Mouse (Mus musculus) mouse trophoblast stem cell (cell line): ENCODE measurements around the gene Gorasp1.

Experiments used
- in situ Hi-C, 2 experiments: fragments of 300-500 bp; cut with MseI, MboI; formaldehyde crosslinking; loops; 2 replicates in 1 of 2; 3 replicates in 1 of 2; pipeline ENCODE4 v1.15.1; 2025

The Gorasp1 gene

DNA sequence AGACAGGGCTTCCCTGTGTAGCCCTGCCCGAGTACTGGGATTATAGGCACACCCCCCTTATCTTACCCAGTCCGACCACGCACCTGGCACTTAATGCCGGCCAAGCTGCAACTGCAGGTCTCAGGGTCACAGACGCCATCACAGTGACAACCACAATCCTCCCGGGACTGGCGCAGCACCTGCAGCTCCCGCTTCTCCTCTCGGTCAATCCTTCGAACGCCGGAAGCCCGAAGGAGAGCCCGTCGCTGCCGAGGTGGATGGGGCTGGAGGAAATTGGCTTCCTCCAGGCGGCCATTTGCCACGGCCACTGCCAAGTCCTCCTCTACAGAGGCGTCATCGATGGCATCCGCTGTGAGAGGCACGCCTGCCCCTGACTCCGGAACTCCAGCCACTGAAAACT, 35.9 kb upstream of the Gorasp1 start:
- in situ Hi-C loops, result loop anchor here in 1 of 2 experiments (5.0 kb wide), 1 partner anchor 39 kb away; no protein-coding TSS in a partner anchor

DNA sequence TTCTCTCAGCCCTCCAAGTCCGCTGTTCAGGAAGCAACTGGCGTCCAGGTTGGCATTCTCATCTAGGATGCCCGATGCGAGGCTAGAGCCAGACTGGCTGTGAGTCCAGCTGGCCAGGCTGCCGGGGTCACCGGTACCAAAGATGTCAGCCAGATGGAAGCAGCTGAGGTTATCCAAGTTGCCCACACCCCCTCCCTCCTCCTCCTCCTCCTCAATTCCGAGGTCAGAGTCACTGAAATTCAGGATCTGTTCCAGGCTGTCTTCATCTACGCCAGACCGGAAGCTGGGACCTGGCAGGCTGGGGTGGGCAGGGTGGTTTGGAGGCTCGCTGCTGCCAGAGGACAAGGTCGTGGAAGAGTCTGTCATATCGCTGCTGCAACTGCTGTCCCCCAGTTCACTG, 35.2 kb upstream of the Gorasp1 start:
- in situ Hi-C loops, result loop anchor here in 1 of 2 experiments (5.0 kb wide), 1 partner anchor 40 kb away; no protein-coding TSS in a partner anchor

DNA sequence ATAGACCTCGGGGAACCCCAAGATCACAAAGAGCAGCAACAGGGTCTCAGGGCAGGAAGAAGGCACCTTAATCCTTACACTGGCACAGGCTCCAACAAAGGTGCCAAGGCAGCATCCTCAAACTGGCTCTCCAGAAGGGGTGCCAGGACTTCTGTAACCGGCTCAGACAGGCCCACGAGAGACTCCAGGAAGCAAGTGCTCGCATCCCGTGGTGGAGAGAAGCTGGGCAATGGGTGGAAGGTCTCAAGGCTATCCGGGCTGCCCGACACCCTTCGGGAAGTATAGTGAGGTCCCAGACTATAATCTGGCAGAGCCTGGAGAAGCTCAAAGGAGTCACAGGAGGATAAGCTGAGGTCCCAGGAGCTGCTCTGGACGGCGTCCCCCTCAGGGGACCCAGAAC, 34.8 kb upstream of the Gorasp1 start:
- in situ Hi-C loops, result loop anchor here in 1 of 2 experiments (5.0 kb wide), 1 partner anchor 40 kb away; no protein-coding TSS in a partner anchor

DNA sequence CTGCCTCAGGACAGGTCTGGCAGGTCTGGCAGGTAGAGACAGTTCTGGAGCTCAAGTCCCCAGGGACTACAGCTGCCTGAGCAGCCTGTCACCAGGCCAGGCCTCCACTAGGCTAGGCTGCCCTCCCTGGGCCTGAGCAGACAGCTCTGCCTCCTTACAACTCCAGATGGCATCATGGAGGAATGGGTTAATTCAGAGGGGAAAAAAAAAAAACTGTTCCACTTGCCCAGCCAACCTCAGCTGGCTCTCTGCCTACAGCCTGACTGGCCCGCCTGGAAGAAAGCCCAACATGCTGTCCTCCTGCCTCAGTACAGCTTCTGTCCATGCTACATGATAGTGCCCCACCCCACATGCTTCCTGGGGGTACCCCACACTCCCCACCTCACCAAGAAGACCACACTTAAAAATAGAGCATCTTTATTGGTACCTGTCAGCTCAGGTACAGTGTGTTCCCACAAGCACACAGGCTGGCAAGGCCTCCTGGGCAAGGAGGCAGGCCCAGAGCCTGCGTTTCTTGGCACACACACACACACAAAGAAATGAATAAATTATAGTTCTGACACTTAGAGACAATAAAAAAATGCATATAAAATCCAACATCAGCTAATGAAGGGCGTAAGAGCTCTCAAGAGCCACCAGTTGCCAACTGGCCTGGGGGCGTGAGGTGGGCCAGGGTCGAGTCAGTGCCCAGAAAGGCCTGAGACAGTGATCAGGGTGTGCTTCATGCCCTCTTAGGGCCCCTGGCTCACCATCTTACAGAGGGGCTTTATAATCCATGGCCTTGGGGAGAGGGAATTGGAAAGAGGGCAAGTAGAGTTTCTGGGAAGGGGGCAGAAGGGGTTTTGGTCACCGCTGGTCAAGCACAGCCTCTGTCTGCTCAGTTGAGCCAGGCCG, 33.6 kb upstream of the Gorasp1 start:
- in situ Hi-C loops, result loop anchor here in 1 of 2 experiments (5.0 kb wide), 1 partner anchor 41 kb away; no protein-coding TSS in a partner anchor

DNA sequence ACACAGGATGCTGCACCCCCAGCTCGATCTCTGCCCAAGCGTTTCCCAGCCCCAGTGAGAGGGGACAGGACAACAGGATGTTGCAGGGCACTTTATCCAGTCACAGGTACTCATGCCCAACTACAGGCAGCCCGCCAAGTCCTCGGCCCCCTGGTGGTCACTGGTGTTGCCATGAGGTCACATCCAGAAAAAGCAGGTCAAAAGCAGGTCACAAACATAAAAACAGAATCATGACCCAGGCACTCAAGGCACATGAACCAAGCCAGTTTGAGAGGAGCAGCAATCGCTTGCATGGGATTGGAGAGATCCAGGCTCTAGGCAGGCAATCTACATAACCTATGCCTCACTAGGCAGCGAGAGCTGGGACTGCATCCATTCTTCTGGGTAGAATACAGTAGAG, 32.9 kb upstream of the Gorasp1 start:
- in situ Hi-C loops, result loop anchor here in 1 of 2 experiments (5.0 kb wide), 1 partner anchor 42 kb away; no protein-coding TSS in a partner anchor

DNA sequence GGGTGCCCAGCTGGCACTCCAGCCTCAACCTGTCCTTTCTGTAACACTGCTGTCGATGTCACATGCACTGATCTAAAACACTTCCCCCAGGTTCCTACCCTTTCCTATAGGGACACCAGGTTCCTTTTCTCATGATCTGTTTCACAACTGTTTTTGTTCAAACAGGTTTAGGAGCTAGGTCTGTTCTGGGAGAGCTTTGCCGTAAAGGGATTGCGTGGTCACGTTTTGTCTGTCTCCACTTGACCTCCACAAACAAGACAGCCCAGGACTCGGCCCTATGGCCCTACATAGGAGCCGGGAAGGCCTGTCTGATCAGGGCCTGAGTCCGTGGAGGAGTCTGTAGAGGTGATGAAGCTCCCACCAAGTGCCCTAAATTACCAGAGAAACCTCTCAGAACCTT, 32.4 kb upstream of the Gorasp1 start:
- in situ Hi-C loops, result loop anchor here in 1 of 2 experiments (5.0 kb wide), 1 partner anchor 42 kb away; no protein-coding TSS in a partner anchor

DNA sequence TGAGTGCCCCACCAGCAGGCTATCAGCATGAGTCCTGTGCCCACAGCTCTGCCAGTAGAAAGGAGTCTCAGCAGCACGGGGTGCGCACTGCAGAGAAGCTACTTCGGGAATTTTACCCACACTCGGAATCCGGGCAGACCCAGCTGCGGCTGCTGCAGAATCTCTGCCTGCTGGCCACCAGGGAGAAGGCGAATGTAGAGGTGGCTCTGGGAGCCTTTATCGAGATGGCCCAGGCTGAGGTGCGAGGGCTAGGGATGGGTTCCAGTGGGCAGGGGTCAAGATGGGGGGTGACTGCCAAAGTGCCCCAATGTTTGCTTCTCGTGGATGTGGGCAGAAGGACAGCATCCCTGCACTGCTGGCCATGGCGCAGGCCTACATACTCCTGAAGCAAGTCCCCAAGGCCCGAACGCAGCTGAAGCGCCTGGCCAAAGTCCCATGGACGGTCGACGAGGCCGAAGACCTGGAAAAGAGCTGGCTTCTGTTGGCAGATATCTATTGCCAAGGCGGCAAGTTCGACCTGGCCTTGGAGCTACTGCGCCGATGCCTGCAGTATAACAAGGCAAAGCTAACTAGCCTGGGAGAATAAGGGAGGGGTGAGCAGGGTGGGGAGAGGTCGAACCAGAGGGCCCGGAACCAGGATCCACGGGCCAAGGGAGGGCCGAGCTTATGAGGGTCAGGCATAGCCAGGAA, 29.0 kb upstream of the Gorasp1 start:
- in situ Hi-C loops, result no loop called here

DNA sequence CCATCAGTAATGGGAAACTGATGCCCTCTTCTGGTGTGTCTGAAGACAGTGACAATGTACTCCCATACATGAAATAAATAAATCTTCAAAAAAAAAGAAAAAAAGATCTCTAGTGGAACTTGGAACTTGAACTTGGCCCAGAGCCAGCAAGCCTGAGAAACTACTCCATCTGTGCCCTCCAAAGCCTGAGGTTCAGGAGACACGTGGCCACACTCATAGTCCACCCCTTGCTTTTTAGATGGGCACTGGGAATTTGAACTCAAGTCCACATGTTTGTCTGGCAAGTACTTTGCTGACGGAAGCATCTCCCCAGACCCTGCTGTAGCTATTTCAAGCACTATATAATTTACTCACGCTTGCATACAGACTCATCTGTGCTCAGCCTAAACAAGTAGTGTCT, 27.8 kb upstream of the Gorasp1 start:
- in situ Hi-C loops, result no loop called here

DNA sequence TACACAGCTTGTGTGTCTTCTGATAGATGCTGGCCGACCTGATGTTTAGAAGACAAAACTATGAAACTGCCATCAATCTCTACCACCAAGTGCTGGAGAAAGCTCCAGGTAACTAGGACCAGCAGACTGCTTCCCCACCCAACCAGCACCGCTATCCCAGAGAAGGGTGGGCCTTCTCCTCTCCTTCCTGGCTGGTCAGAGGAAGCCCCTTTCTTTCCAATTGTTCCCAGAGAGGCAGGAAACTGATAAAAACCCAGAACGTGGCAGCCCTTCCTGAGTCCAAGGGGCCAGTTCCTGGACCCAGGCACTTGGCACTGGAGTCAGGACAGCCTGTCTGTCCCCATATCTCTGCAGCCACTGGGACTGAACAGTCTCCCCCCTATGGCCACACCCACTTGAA, 26.8 kb upstream of the Gorasp1 start:
- in situ Hi-C loops, result no loop called here

DNA sequence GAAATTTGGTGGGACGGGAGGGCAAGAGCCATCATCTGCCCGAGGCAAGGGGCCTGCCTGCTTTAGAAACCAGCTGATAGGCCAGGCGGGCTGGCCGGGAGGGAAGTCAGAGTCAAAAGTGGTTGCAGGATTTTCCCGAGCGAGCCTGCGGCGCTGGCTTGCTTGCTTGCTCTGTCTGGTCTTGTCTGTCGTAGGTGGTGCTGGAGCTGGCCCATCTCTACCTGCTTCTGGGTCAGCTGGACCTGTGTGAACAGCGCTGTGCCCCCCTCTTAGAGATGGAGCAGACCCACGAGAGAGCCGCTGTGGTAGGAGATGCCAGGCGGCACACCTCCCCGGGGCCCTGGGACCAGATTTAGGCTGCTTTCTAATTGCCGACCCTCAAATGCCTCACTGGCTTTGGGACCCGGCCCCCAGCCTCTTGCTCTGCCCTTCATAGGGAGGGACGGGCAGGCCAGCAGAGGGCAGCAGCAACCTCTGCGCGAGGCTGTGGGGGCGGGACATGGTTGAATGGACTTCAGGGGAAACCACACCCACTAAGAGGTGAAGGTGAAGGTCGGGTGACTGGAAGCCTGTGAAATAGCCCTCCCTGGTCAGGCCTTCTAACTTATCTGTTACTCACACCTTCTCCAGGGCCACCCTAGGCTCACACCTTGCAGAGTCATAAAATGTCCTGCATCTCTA, 25.8 kb upstream of the Gorasp1 start:
- in situ Hi-C loops, result no loop called here

DNA sequence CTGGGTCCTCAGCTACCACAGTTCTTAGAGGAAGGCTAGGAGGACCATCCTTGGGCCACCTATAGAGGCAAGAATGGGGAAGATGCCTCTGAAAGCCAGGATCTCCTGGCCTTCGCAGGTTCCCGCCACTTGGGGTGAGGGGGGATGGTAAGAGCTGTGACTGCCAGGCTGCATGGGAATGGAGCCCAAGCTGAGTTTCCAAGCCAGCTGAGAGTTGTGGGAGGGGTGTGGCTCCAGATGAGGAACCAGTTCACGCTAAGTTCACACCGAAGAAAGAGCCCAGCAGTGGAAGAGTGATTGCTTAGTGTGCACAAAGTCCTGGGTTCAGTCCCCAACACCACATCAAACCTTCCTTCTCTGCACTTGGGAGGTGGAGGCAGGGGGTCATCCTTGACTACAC, 24.9 kb upstream of the Gorasp1 start:
- in situ Hi-C loops, result no loop called here

DNA sequence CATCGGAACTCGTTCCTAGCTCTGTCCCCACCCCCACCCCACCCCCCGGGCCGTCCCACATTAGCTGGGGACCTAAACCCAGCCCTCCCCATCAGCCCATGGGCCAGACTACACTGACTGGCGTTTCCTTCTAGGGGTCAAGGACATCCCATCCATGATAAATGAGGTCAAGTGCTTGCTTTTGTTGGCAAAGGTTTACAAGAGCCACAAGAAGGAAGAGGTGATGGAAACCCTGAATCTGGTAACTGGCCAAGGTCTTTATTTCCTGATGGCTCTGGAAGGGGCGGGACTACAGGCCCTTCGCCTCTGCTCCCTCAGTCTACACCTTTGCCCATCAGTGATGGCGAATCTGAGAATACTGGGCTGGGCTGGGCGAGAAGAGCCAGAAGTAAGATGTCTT, 21.5 kb upstream of the Gorasp1 start:
- in situ Hi-C loops, result loop anchor here in 1 of 2 experiments (10.0 kb wide), 1 partner anchor 116 kb away; no protein-coding TSS in a partner anchor

DNA sequence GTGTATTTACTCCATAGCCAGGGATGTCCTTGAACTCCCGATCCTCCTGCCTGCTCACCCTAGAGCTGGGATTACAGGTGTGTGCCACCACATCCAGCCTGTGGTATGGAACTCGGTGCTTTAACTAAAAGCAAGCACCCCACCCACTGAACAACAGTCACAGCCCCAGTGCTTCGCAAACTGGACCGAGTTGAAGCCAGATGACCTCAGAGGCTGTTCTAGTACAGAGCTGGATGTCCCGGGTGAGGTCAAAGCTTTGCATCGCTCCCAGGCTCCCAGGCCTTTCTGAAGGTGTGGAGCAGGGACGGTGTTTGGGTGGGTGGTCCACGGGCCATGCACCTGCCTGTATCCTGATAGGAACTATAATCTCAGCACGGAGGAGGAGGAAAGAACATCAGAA, 14.0 kb upstream of the Gorasp1 start:
- in situ Hi-C loops, result loop anchor here in 1 of 2 experiments (10.0 kb wide), 1 partner anchor 123 kb away; no protein-coding TSS in a partner anchor

DNA sequence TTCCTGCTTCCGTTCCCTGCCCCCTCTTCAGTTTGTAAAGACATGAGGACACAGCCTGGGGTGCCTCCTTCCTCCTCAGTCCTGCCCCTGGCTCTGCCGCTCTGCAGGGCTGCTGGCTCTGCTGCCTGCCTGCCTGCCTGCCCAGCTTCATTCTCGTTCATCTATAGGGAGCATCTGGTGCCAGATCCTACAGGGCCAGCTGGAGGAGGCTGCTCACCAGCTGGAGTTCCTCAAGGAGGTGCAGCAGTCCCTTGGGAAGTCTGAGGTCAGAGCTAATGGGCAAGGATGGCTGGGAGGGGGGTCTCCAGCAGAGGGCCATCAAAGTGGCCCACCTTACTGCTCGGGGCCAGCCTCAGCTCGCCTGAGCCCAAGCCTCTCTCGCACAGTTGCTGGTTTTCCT, 13.1 kb upstream of the Gorasp1 start:
- in situ Hi-C loops, result loop anchor here in 1 of 2 experiments (10.0 kb wide), 1 partner anchor 124 kb away; no protein-coding TSS in a partner anchor

DNA sequence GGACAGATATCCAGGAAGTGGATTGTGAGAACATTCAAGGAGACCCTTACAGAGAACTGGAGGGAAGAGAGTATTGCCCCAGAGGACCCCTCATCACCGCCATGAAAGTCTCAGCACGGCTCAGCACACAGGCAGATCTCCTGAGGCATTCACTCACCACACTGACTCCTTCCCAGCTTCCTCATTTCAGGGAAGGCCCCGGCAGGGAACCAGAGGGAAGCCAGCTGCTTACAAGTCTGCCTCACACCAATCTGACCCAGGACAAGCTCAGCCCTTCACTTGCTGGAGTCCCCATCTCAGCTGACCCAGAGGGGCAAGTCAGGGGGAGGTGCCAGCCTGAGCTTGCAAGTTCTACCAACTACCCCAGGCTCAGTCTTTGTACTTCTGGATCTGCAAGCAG, 11.4 kb upstream of the Gorasp1 start:
- in situ Hi-C loops, result no loop called here

DNA sequence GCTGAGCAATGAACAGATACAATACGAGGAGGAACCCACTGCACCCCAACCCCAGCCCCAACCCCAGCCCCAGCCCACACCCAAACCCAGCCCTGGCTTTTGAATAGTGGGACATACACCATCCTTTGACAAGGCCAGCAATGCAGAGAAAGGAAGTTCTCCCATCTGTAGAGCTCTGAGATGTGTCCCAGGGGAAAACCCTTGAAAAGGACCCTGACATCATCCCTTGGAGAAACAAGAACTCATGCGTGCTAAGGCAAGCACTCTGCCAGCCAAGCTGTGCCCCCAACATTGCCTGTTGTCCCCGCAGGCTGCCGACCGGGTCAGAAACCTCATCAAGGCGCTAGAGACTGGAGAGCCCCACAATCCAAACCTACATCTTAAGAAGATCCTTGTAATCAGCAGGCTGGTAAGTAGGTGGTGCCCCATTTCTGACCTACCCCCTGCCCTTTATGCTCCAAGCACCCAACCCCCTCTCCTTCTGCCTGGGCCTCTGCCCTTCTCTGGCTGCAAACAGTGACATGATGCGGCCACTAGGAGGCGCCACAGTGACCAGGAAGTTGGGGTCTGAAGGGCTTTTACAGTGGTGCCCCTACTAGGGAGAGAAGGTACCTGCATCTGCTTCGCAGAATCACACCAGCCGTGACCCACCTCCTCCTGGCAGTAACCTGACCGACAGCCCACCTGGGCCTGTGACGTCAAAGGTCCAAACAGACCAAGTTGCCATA, 8.0 kb upstream of the Gorasp1 start:
- in situ Hi-C loops, result no loop called here

DNA sequence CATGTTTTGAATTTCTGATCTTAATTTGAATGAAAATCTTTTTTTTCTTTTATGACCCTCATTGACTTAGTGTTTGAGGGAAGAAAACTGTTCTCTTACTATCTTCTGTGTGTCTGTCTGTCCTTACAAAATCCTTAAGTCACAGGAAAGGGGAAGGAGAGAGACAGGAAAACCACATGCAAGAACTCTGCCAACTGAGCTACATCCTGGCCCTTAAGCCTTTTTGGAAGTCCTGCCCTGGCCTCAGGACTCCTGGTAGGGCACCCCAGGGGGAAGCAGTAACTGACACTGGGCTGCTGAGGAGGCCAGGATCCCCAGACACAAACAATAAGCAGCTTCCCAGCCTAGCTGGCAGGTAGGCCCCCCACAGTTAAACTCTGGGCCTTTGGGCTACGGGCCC, 6.0 kb upstream of the Gorasp1 start:
- in situ Hi-C loops, result no loop called here

DNA sequence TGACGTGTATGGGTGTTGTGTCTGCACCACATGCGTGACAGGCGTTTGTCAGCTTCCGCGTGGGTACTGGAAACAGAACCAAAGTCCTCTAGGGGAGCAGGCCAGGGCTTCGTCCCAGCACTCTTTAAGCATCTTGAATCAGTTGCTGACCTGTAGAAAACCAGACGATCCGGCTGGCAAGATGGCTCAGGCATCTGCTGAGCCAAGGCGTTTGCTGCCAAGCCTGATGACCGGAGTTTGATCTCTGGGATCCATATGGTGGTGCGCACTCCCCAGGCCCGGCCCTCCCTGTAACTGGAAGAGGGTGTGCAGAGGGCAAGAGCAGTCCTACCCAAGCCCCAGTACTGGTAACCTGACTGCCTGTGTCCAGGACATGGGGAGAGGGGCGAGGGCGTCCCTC, 4.5 kb upstream of the Gorasp1 start:
- in situ Hi-C loops, result no loop called here

DNA sequence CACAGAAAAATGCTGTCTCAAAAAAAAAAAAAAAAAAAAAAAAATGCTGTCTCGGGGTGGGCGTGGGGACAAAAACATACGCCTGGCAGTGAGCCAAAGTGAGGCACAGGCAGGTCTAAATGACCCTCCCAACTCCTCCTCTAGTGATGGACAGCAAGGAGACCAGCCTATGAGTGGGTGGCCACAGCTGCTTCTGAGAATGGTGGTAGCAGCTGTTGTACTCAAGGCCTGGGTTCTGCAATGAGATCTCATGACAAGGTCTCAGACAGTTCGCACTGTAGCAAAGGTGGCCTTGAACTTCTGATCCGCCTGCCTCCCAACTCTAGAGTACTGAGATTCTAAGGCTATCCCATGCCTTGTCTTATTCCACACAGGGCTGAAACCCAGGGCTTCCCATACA, 4.0 kb upstream of the Gorasp1 start:
- in situ Hi-C loops, result no loop called here

DNA sequence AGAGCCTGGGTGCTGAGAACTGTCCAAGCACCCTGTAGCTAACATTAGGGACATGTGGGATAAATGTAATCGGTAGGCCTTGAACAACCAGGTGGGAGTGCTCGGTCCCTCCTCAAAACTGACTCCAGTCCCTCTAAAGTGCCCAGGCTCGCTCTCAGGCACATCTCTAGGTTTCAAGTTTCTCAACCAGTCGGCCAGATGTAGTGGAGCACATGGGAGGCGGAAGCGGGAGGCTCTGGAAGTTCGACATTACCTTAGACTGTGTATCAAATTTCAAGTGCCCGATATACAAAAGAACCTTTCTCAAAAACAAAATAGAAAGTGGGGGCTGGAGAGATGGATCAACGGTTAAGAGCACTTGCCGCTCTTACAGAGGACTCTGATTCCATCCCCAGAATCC, 2.3 kb upstream of the Gorasp1 start:
- in situ Hi-C loops, result no loop called here

DNA sequence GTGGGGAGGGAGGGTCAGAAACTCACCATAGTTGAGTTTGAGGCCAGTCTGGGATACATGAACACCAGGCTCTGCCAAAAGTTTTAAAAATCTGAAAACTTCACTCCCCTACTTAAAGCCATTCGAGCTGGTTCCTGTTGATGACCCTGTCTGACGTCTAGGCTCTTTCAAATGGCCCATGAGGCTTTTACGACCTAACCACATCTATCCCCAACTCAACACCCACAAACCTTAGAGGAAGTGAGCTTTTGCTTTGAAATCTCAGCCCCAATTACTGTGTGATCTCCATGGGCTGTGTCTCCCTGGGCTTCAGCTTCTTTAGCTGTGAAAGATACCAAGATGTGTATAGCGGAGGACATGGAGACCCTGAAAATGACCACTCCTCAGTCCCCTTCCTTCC, 1.1 kb upstream of the Gorasp1 start:
- in situ Hi-C loops, result no loop called here
